ENCODE assay signal across 8 mouse cellular contexts in the genomic region with DNA sequence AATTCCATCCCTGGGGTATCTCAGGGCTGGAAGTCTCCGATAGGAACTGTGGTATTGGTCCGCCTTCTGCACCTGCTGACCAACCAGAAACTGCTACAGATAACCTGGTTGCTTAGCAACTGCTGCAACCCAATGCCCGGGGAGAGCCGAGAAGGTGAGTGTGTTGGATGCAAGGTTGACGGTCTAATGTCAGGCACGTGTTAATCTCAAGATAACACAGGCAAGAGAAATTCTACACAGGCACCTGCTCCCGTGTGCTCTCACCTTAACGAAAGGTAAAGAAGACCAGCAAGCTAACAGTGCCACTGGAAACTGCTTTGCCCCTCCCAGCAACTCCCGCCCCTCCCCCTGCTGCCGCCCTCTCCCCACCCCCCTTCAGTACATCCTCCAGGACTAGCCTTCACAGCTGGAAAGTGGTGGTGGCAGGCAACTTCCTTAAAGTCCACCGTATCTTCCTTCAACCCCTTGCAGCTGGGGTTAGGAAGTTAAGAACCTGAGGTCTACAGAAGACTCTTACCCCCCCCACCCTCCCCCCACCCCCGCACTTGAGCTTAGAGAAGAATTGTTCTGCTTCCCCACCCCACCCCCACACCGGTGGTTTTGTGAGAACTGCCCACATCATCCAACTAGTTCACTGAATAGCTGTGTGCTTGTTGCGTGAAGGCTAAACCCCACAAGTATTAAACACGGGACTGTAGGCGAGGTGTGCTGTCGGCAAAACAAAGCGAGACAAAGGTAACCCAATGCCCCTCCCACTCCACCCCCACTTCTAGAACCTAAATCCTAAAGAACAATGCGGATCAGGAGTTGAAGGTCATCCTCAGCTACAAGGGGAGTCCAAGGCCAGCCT. TPM values are rescaled to one million over a fixed set of nuclear protein-coding genes. Genes with fewer than 3 reads are reported as not detected.
DNase-seq lines count a peak whose midpoint lies in the region; ATAC-seq and TF ChIP-seq lines count a peak whose summit lies in the region.

No protein-coding gene starts in this region.

- H3K4me1 ChIP-seq in hindbrain, embryonic 13.5 days (replicated peaks): peaks cover 34% of the 10 kb centered on the region
- peaks cover 26% of the 10 kb centered on the region for H3K4me1 ChIP-seq in midbrain, embryonic 13.5 days (replicated peaks)

- no peak overlapping the region for H3K4me3 ChIP-seq in layer of hippocampus, adult 2 months
- H3K4me3 ChIP-seq in hindbrain, embryonic 13.5 days: 0 out of 2 replicates have a peak overlapping the region, but pooled peaks have one; percentile 18
- H3K4me3 ChIP-seq in midbrain, embryonic 13.5 days (replicated peaks): no peak overlapping the region

- peak overlapping the region; percentile 29; the same call in 1 of the 2 replicates for H3K27ac ChIP-seq in layer of hippocampus, adult 2 months
- peak overlapping the region; percentile 65 for H3K27ac ChIP-seq in hindbrain, embryonic 13.5 days
- H3K27ac ChIP-seq in midbrain, embryonic 13.5 days: peak overlapping the region; percentile 26; the same call in 1 of the 2 replicates

- TF ChIP-seq CTCF in layer of hippocampus, adult 2 months (conservative IDR thresholded peaks at IDR 0.05): no peak

- no peaks in the 10 kb centered on the region for H3K9me3 ChIP-seq in hindbrain, embryonic 13.5 days
- H3K9me3 ChIP-seq in midbrain, embryonic 13.5 days: no peaks in the 10 kb centered on the region

- DNase-seq in layer of hippocampus, adult 2 months (ENCODE audit: low spot score in 2 of 2): no peak
- no peak for DNase-seq in layer of hippocampus, adult 8-10 months (ENCODE audit: low spot score in 2 of 2)
- DNase-seq in ZHBTc4 (ENCODE audit: low read depth, low spot score) (peak; percentile 83), adipocyte (ENCODE audit: low spot score) (no peak)
- DNase-seq in frontal cortex, postnatal 25 days (ENCODE audit: low spot score in 2 of 2): no peak
- no peak for DNase-seq in gastrocnemius, adult 8-10 months (ENCODE audit: low spot score in 2 of 2)

- peak overlapping the region; percentile 48 for H3K4me2 ChIP-seq in hindbrain, embryonic 13.5 days
- H3K4me2 ChIP-seq in midbrain, embryonic 13.5 days (replicated peaks): peak overlapping the region; percentile 44

- H3K9ac ChIP-seq in hindbrain, embryonic 13.5 days: no peak overlapping the region
- 0 out of 2 replicates have a peak overlapping the region, but pooled peaks have one; percentile 21 for H3K9ac ChIP-seq in midbrain, embryonic 13.5 days (replicated peaks)

- peak; percentile 81 for ATAC-seq in hindbrain, embryonic 13.5 days (ENCODE audit: low FRiP score)
- peak; percentile 85 for ATAC-seq in midbrain, embryonic 13.5 days

- no peaks in the 10 kb centered on the region for H3K36me3 ChIP-seq in hindbrain, embryonic 13.5 days
- H3K36me3 ChIP-seq in midbrain, embryonic 13.5 days: no peaks in the 10 kb centered on the region

- H3K27me3 ChIP-seq in hindbrain, embryonic 13.5 days: no peaks in the 10 kb centered on the region
- no peaks in the 10 kb centered on the region for H3K27me3 ChIP-seq in midbrain, embryonic 13.5 days

- WGBS in hindbrain, embryonic 13.5 days: 22% methylated on average over 19 of the region's 19 CpGs
- 14% methylated on average over 19 of the region's 19 CpGs for WGBS in midbrain, embryonic 13.5 days

RNA-seq across cellular contexts. Expression of gene Tbc1d7, which starts 44.1 kb away (rescaled TPM):
- total RNA-seq in layer of hippocampus, adult 2 months (2021): 10 to 100 TPM; 26.0 to 27.2 TPM
- total RNA-seq in layer of hippocampus, adult 8-10 months (2022): 10 to 100 TPM; 25.9 to 30.3 (median 27.8) TPM
- 85.2 and 85.7 TPM in 2 replicates for polyA plus RNA-seq in hindbrain, embryonic 13.5 days (2015; fragmentation: Nextera tagmentation; extraction: Ambion mirVana)
- polyA plus RNA-seq in midbrain, embryonic 13.5 days (2015; fragmentation: Nextera tagmentation; extraction: Ambion mirVana): 87.6 and 101 TPM in 2 replicates
- 10 to 100 TPM; 22.8 to 26.1 (median 25.0) TPM for total RNA-seq in gastrocnemius, adult 8-10 months (2022)
